Mouse (Mus musculus): ENCODE data around the gene Golph3l. TPM values are rescaled to one million over a fixed set of nuclear protein-coding genes. Genes with fewer than 3 reads are reported as not detected.

The Golph3l gene
- polyA plus RNA-seq, 1 experiment from 2014 or later = 41.5 TPM

GRCm38 (mm10) chr3:95559437-95559836, 29.3 kb upstream of the Golph3l start, which contains the start of gene Hormad1:
Hormad1 (plus strand) TSS chr3:95559677.
- H3K4me2 ChIP-seq (ENCODE audit: low read depth, low read length) = no peak within 1 kb of the TSS
- no peaks in the 10 kb centered on the region for H3K9me3 ChIP-seq (replicated peaks; ENCODE audit: control insufficient read depth, low read length)
- DNase-seq (ENCODE audit: low spot score) (no peak), ATAC-seq (replicated peaks; ENCODE audit: insufficient number of reproducible peaks, low FRiP score, low TSS enrichment, low read depth) (no peak)
- H3K4me3 ChIP-seq (ENCODE audit: low read depth, low read length) = no peak within 1 kb of the TSS
- H3K27me3 ChIP-seq (ENCODE audit: control insufficient read depth, insufficient read depth, low read length) = no peaks in the 10 kb centered on the region
- H3K36me3 ChIP-seq (replicated peaks; ENCODE audit: control insufficient read depth, insufficient read depth, low read depth, low read length) = no peaks in the 10 kb centered on the region
- H3K4me1 ChIP-seq (ENCODE audit: control insufficient read depth, insufficient read depth, low read length) = no peaks in the 10 kb centered on the region
- WGBS = 86% methylated on average over 27 of the region's 27 CpGs
- no peak within 1 kb of the TSS for H3K27ac ChIP-seq (replicated peaks; ENCODE audit: low read depth, low read length)
- no peak within 1 kb of the TSS for H3K9ac ChIP-seq (replicated peaks; ENCODE audit: low read length)

- WGBS = 90% methylated on average over 3 of the region's 3 CpGs
- no peaks in the 10 kb centered on the region for H3K27me3 ChIP-seq (ENCODE audit: control insufficient read depth, insufficient read depth, low read length)
- H3K4me1 ChIP-seq (ENCODE audit: control insufficient read depth, insufficient read depth, low read length) = no peaks in the 10 kb centered on the region
- H3K27ac ChIP-seq (replicated peaks; ENCODE audit: low read depth, low read length) = no peak overlapping the region
- no peak overlapping the region for H3K4me2 ChIP-seq (ENCODE audit: low read depth, low read length)
- H3K4me3 ChIP-seq (ENCODE audit: low read depth, low read length) = no peak overlapping the region
- H3K36me3 ChIP-seq (replicated peaks; ENCODE audit: control insufficient read depth, insufficient read depth, low read depth, low read length) = no peaks in the 10 kb centered on the region
- no peak overlapping the region for H3K9ac ChIP-seq (replicated peaks; ENCODE audit: low read length)
- H3K9me3 ChIP-seq (replicated peaks; ENCODE audit: control insufficient read depth, low read length) = no peaks in the 10 kb centered on the region
- no peak for ATAC-seq (replicated peaks; ENCODE audit: insufficient number of reproducible peaks, low FRiP score, low TSS enrichment, low read depth)
- DNase-seq (ENCODE audit: low spot score) = no peak
These were observed 28.0 kb upstream of the Golph3l start for GRCm38 (mm10) chr3:95560738-95561137.

- DNase-seq (ENCODE audit: low spot score) (no peak), ATAC-seq (replicated peaks; ENCODE audit: insufficient number of reproducible peaks, low FRiP score, low TSS enrichment, low read depth) (no peak)
- Histone ChIP-seq H3K4me3 (ENCODE audit: low read depth, low read length) (no peak overlapping the region), H3K4me2 (ENCODE audit: low read depth, low read length) (no peak overlapping the region), H3K9me3 (replicated peaks; ENCODE audit: control insufficient read depth, low read length) (no peaks in the 10 kb centered on the region), H3K27ac (replicated peaks; ENCODE audit: low read depth, low read length) (no peak overlapping the region), H3K27me3 (ENCODE audit: control insufficient read depth, insufficient read depth, low read length) (no peaks in the 10 kb centered on the region), H3K36me3 (replicated peaks; ENCODE audit: control insufficient read depth, insufficient read depth, low read depth, low read length) (no peaks in the 10 kb centered on the region), H3K9ac (replicated peaks; ENCODE audit: low read length) (no peak overlapping the region), H3K4me1 (ENCODE audit: control insufficient read depth, insufficient read depth, low read length) (no peaks in the 10 kb centered on the region)
- 70% methylated on average over 2 of the region's 2 CpGs for WGBS
These were observed 26.9 kb upstream of the Golph3l start for GRCm38 (mm10) chr3:95561826-95562225.

- Histone ChIP-seq H3K4me3 (ENCODE audit: low read depth, low read length) (no peak overlapping the region), H3K4me2 (ENCODE audit: low read depth, low read length) (no peak overlapping the region), H3K27ac (replicated peaks; ENCODE audit: low read depth, low read length) (no peak overlapping the region), H3K9ac (replicated peaks; ENCODE audit: low read length) (no peak overlapping the region), H3K4me1 (ENCODE audit: control insufficient read depth, insufficient read depth, low read length) (no peaks in the 10 kb centered on the region), H3K36me3 (replicated peaks; ENCODE audit: control insufficient read depth, insufficient read depth, low read depth, low read length) (no peaks in the 10 kb centered on the region), H3K27me3 (ENCODE audit: control insufficient read depth, insufficient read depth, low read length) (no peaks in the 10 kb centered on the region), H3K9me3 (replicated peaks; ENCODE audit: control insufficient read depth, low read length) (no peaks in the 10 kb centered on the region)
- no peak for DNase-seq (ENCODE audit: low spot score)
- ATAC-seq (replicated peaks; ENCODE audit: insufficient number of reproducible peaks, low FRiP score, low TSS enrichment, low read depth) = no peak
- 91% methylated on average over 3 of the region's 3 CpGs for WGBS
These were observed 19.1 kb upstream of the Golph3l start for GRCm38 (mm10) chr3:95569585-95569984.

- H3K27ac ChIP-seq (replicated peaks; ENCODE audit: low read depth, low read length) = no peak overlapping the region
- H3K36me3 ChIP-seq (replicated peaks; ENCODE audit: control insufficient read depth, insufficient read depth, low read depth, low read length) = no peaks in the 10 kb centered on the region; the same call in 1 of the 2 replicates
- peak overlapping the region; percentile 16; the same call in 1 of the 2 replicates for H3K4me2 ChIP-seq (ENCODE audit: low read depth, low read length)
- H3K9ac ChIP-seq (replicated peaks; ENCODE audit: low read length) = peak overlapping the region; percentile 11; the same call in 1 of the 2 replicates
- peak overlapping the region; percentile 75 for H3K4me3 ChIP-seq (ENCODE audit: low read depth, low read length)
- ATAC-seq (replicated peaks; ENCODE audit: insufficient number of reproducible peaks, low FRiP score, low TSS enrichment, low read depth) (no peak; the same call in 1 of the 2 replicates), DNase-seq (ENCODE audit: low spot score) (no peak)
- H3K4me1 ChIP-seq (ENCODE audit: control insufficient read depth, insufficient read depth, low read length) = no peaks in the 10 kb centered on the region
- no peaks in the 10 kb centered on the region for H3K9me3 ChIP-seq (replicated peaks; ENCODE audit: control insufficient read depth, low read length)
- 52% methylated on average over 8 of the region's 8 CpGs for WGBS
- no peaks in the 10 kb centered on the region for H3K27me3 ChIP-seq (ENCODE audit: control insufficient read depth, insufficient read depth, low read length)
These were observed 755 bp upstream of the Golph3l start for GRCm38 (mm10) chr3:95587754-95588603.

- no peak overlapping the region for H3K9ac ChIP-seq (replicated peaks; ENCODE audit: low read length)
- no peaks in the 10 kb centered on the region for H3K4me1 ChIP-seq (ENCODE audit: control insufficient read depth, insufficient read depth, low read length)
- H3K36me3 ChIP-seq (replicated peaks; ENCODE audit: control insufficient read depth, insufficient read depth, low read depth, low read length) = no peaks in the 10 kb centered on the region
- DNase-seq (ENCODE audit: low spot score) = no peak
- no peak overlapping the region for H3K4me3 ChIP-seq (ENCODE audit: low read depth, low read length)
- no peak for ATAC-seq (replicated peaks; ENCODE audit: insufficient number of reproducible peaks, low FRiP score, low TSS enrichment, low read depth)
- H3K27me3 ChIP-seq (ENCODE audit: control insufficient read depth, insufficient read depth, low read length) = no peaks in the 10 kb centered on the region
- no peak overlapping the region for H3K4me2 ChIP-seq (ENCODE audit: low read depth, low read length)
- no peaks in the 10 kb centered on the region for H3K9me3 ChIP-seq (replicated peaks; ENCODE audit: control insufficient read depth, low read length)
- no peak overlapping the region for H3K27ac ChIP-seq (replicated peaks; ENCODE audit: low read depth, low read length)
These were observed 10.0 kb downstream of the Golph3l start for GRCm38 (mm10) chr3:95598734-95599133.

GRCm38 (mm10) chr3:95601287-95601686, 12.6 kb downstream of the Golph3l start:
- DNase-seq (ENCODE audit: low spot score) (no peak), ATAC-seq (replicated peaks; ENCODE audit: insufficient number of reproducible peaks, low FRiP score, low TSS enrichment, low read depth) (no peak)
- no peak overlapping the region for H3K4me3 ChIP-seq (ENCODE audit: low read depth, low read length)
- no peaks in the 10 kb centered on the region for H3K9me3 ChIP-seq (replicated peaks; ENCODE audit: control insufficient read depth, low read length)
- no peak overlapping the region for H3K4me2 ChIP-seq (ENCODE audit: low read depth, low read length)
- H3K36me3 ChIP-seq (replicated peaks; ENCODE audit: control insufficient read depth, insufficient read depth, low read depth, low read length) = no peaks in the 10 kb centered on the region
- H3K27ac ChIP-seq (replicated peaks; ENCODE audit: low read depth, low read length) = no peak overlapping the region
- no peaks in the 10 kb centered on the region for H3K4me1 ChIP-seq (ENCODE audit: control insufficient read depth, insufficient read depth, low read length)
- no peaks in the 10 kb centered on the region for H3K27me3 ChIP-seq (ENCODE audit: control insufficient read depth, insufficient read depth, low read length)
- H3K9ac ChIP-seq (replicated peaks; ENCODE audit: low read length) = no peak overlapping the region
- 86% methylated on average over 3 of the region's 3 CpGs for WGBS

GRCm38 (mm10) chr3:95606096-95606495, 17.4 kb downstream of the Golph3l start:
- Histone ChIP-seq H3K27ac (replicated peaks; ENCODE audit: low read depth, low read length) (no peak overlapping the region), H3K4me1 (ENCODE audit: control insufficient read depth, insufficient read depth, low read length) (no peaks in the 10 kb centered on the region), H3K36me3 (replicated peaks; ENCODE audit: control insufficient read depth, insufficient read depth, low read depth, low read length) (no peaks in the 10 kb centered on the region; the same call in 1 of the 2 replicates), H3K9ac (replicated peaks; ENCODE audit: low read length) (no peak overlapping the region), H3K9me3 (replicated peaks; ENCODE audit: control insufficient read depth, low read length) (no peaks in the 10 kb centered on the region), H3K27me3 (ENCODE audit: control insufficient read depth, insufficient read depth, low read length) (no peaks in the 10 kb centered on the region), H3K4me3 (ENCODE audit: low read depth, low read length) (no peak overlapping the region), H3K4me2 (ENCODE audit: low read depth, low read length) (no peak overlapping the region)
- 88% methylated on average over 3 of the region's 3 CpGs for WGBS
- ATAC-seq (replicated peaks; ENCODE audit: insufficient number of reproducible peaks, low FRiP score, low TSS enrichment, low read depth) (no peak), DNase-seq (ENCODE audit: low spot score) (no peak)
